Mouse (Mus musculus) kidney, adult 2 months (tissue): Measurements from ENCODE around the gene Mageb1. TPM values are rescaled to one million over a fixed set of nuclear protein-coding genes. Genes with fewer than 3 reads are reported as not detected.
"Not testable (repeated sequence)": the region's sequence is repeated elsewhere in the genome, so short reads cannot be mapped to it uniquely, and the experiment has no call there.

Source experiments
- DNase-seq: peaks from one replicate; pipeline ENCODE4 v3.0.0; 2021
- H3K27ac ChIP-seq: fragments of 200-500 bp; 2 replicates; pipeline ENCODE4 v1.5.1; 2012; ENCODE audit warnings: low read depth, low read length, control low read depth, inconsistent platforms; ENCODE audit not compliant: insufficient read depth
- H3K27me3 ChIP-seq: fragments of 200-500 bp; replicated peaks from 2 replicates; pipeline ENCODE4 v1.6.1; 2012; ENCODE audit warnings: mild to moderate bottlenecking, moderate library complexity, low read length, inconsistent platforms; ENCODE audit not compliant: control insufficient read depth, insufficient read depth
- H3K36me3 ChIP-seq: fragments of 200-500 bp; 2 replicates; pipeline ENCODE4 v1.6.1; 2012; ENCODE audit warnings: mild to moderate bottlenecking, moderate library complexity, low read length, inconsistent platforms; ENCODE audit not compliant: control insufficient read depth, insufficient read depth
- H3K4me1 ChIP-seq: fragments of 200-500 bp; 2 replicates; pipeline ENCODE4 v1.6.1; 2011; ENCODE audit warnings: low read length; ENCODE audit not compliant: control insufficient read depth, insufficient read depth
- H3K4me3 ChIP-seq: fragments of 200-500 bp; 2 replicates; pipeline ENCODE4 v1.5.1; 2011; ENCODE audit warnings: mild to moderate bottlenecking, low read depth, low read length, control low read depth; ENCODE audit not compliant: insufficient read depth
- WGBS: fragments of 180-500 bp; shearing (Covaris S2); methylation state at CpG from one replicate; pipeline ENCODE4 v1.1.7; 2018; 5-methylcytosine and 5-hydroxymethylcytosine counted together
- polyA plus RNA-seq: library from polyadenylated mRNA; depleted of rRNA; stranded (reverse); fragments of >200 nt; gene quantifications from 2 replicates; pipeline ENCODE4 v1.2.3, GENCODE M21; 2012; rRNA removed

The Mageb1 gene
- polyA plus RNA-seq = not detected in 2 replicates

DNA sequence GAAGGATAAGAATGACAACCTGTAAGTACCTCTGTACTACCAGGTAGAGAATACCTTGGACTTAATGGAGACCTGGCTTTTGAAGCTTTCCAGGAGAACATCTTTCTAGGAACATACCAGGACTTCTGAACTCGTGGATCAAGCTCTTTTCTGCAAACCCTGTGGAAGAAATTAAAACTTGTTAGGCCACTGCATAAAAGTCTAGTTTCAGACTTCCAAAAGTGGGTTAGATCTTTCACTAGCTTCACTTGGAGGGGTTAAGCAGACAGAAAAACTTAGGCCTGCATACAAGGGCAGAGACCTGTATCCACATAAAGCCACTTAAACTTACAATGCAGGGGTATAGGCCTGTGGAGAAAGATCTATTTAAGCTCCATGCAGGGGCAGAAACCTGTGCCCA lies at the start of gene Mageb1:
Gene Mageb1 (minus strand): TSS at position 101 of the 400 bp plus-strand sequence.
- WGBS = 38% methylated on average over 1 of the region's 1 CpGs
- H3K36me3 ChIP-seq, H3K4me1 ChIP-seq, DNase-seq, H3K27ac ChIP-seq, H3K4me3 ChIP-seq, H3K27me3 ChIP-seq: not testable (repeated sequence)

Other genes with a start within 250 kb of the Mageb1 start
- not detected in 2 replicates for gene Mageb5, start 233.3 kb downstream of the Mageb1 start, polyA plus RNA-seq